Mouse (Mus musculus): ENCODE data around the gene Atg10. TPM values are rescaled to one million over a fixed set of nuclear protein-coding genes. Genes with fewer than 3 reads are reported as not detected.

Gene Atg10
- polyA plus RNA-seq, 1 experiment from 2014 or later = 4.8 TPM

GRCm38 (mm10) chr13:91236884-91237283 lies 13.1 kb upstream of the Atg10 start:
- no peaks in the 10 kb centered on the region for H3K36me3 ChIP-seq (replicated peaks; ENCODE audit: insufficient read depth, low read length)
- TF ChIP-seq EP300 (IDR thresholded peaks at IDR 0.05; ENCODE audit: low read depth) (no peak), CTCF (IDR thresholded peaks at IDR 0.05; ENCODE audit: low read depth) (no peak)
- no peak overlapping the region for H3K4me3 ChIP-seq (ENCODE audit: low read depth, low read length)
- no peaks in the 10 kb centered on the region for H3K4me1 ChIP-seq (ENCODE audit: insufficient read depth)
- H3K27ac ChIP-seq (ENCODE audit: low read depth) = no peak overlapping the region
- no peak overlapping the region for H3K9ac ChIP-seq (replicated peaks)
- ATAC-seq = no peak
- no peaks in the 10 kb centered on the region for H3K9me3 ChIP-seq (ENCODE audit: low read length)
- DNase-seq = no peak
- no peak overlapping the region for H3K4me2 ChIP-seq (ENCODE audit: low read depth, low read length)
- H3K27me3 ChIP-seq (ENCODE audit: insufficient read depth, low read length) = no peaks in the 10 kb centered on the region
- 69% methylated on average over 2 of the region's 2 CpGs for WGBS (ENCODE audit: insufficient replicate concordance)

- TF ChIP-seq EP300 (IDR thresholded peaks at IDR 0.05; ENCODE audit: low read depth) (no peak), CTCF (IDR thresholded peaks at IDR 0.05; ENCODE audit: low read depth) (no peak)
- peaks cover 14% of the 10 kb centered on the region for H3K4me1 ChIP-seq (ENCODE audit: insufficient read depth)
- H3K9me3 ChIP-seq (ENCODE audit: low read length) = no peaks in the 10 kb centered on the region
- H3K27me3 ChIP-seq (ENCODE audit: insufficient read depth, low read length) = no peaks in the 10 kb centered on the region
- peak overlapping the region; percentile 94 for H3K27ac ChIP-seq (ENCODE audit: low read depth)
- H3K9ac ChIP-seq (replicated peaks) = peak overlapping the region; percentile 64
- H3K4me2 ChIP-seq (ENCODE audit: low read depth, low read length) = peak overlapping the region; percentile 80
- ATAC-seq = peak; percentile 16
- DNase-seq = no peak
- WGBS (ENCODE audit: insufficient replicate concordance) = 34% methylated on average over 2 of the region's 2 CpGs
- no peaks in the 10 kb centered on the region for H3K36me3 ChIP-seq (replicated peaks; ENCODE audit: insufficient read depth, low read length)
- peak overlapping the region; percentile 68 for H3K4me3 ChIP-seq (ENCODE audit: low read depth, low read length)
These were observed 658 bp upstream of the Atg10 start for GRCm38 (mm10) chr13:91224438-91224814.

- Histone ChIP-seq H3K4me1 (ENCODE audit: insufficient read depth) (peaks cover 14% of the 10 kb centered on the region), H3K36me3 (replicated peaks; ENCODE audit: insufficient read depth, low read length) (no peaks in the 10 kb centered on the region), H3K27me3 (ENCODE audit: insufficient read depth, low read length) (no peaks in the 10 kb centered on the region), H3K4me2 (ENCODE audit: low read depth, low read length) (peak overlapping the region; percentile 80), H3K27ac (ENCODE audit: low read depth) (peak overlapping the region; percentile 94), H3K4me3 (ENCODE audit: low read depth, low read length) (peak overlapping the region; percentile 68), H3K9ac (replicated peaks) (peak overlapping the region; percentile 64; the same call in 1 of the 2 replicates), H3K9me3 (ENCODE audit: low read length) (no peaks in the 10 kb centered on the region)
- WGBS (ENCODE audit: insufficient replicate concordance) = 57% methylated on average over 1 of the region's 1 CpGs
- ATAC-seq (no peak), DNase-seq (no peak)
- TF ChIP-seq EP300 (IDR thresholded peaks at IDR 0.05; ENCODE audit: low read depth) (no peak), CTCF (IDR thresholded peaks at IDR 0.05; ENCODE audit: low read depth) (no peak)
These were observed 705 bp downstream of the Atg10 start for GRCm38 (mm10) chr13:91223063-91223462.

- TF ChIP-seq EP300 (IDR thresholded peaks at IDR 0.05; ENCODE audit: low read depth) (no peak), CTCF (IDR thresholded peaks at IDR 0.05; ENCODE audit: low read depth) (no peak)
- no peak overlapping the region for H3K4me2 ChIP-seq (ENCODE audit: low read depth, low read length)
- peaks cover 14% of the 10 kb centered on the region for H3K4me1 ChIP-seq (ENCODE audit: insufficient read depth)
- no peaks in the 10 kb centered on the region for H3K9me3 ChIP-seq (ENCODE audit: low read length)
- no peak for DNase-seq
- H3K27ac ChIP-seq (ENCODE audit: low read depth) = no peak overlapping the region
- H3K9ac ChIP-seq (replicated peaks) = no peak overlapping the region
- no peaks in the 10 kb centered on the region for H3K27me3 ChIP-seq (ENCODE audit: insufficient read depth, low read length)
- ATAC-seq = no peak
- H3K36me3 ChIP-seq (replicated peaks; ENCODE audit: insufficient read depth, low read length) = no peaks in the 10 kb centered on the region
- no peak overlapping the region for H3K4me3 ChIP-seq (ENCODE audit: low read depth, low read length)
- 63% methylated on average over 4 of the region's 4 CpGs for WGBS (ENCODE audit: insufficient replicate concordance)
These were observed 2.1 kb downstream of the Atg10 start for GRCm38 (mm10) chr13:91221696-91222095.

GRCm38 (mm10) chr13:91217691-91218090 lies 6.1 kb downstream of the Atg10 start:
- WGBS (ENCODE audit: insufficient replicate concordance) = 71% methylated on average over 2 of the region's 2 CpGs
- no peaks in the 10 kb centered on the region for H3K36me3 ChIP-seq (replicated peaks; ENCODE audit: insufficient read depth, low read length)

GRCm38 (mm10) chr13:91216656-91217205 lies 7.0 kb downstream of the Atg10 start:
- Histone ChIP-seq H3K27me3 (ENCODE audit: insufficient read depth, low read length) (no peaks in the 10 kb centered on the region), H3K27ac (ENCODE audit: low read depth) (no peak overlapping the region), H3K4me2 (ENCODE audit: low read depth, low read length) (no peak overlapping the region), H3K9me3 (ENCODE audit: low read length) (no peaks in the 10 kb centered on the region), H3K4me1 (ENCODE audit: insufficient read depth) (no peaks in the 10 kb centered on the region), H3K4me3 (ENCODE audit: low read depth, low read length) (no peak overlapping the region), H3K36me3 (replicated peaks; ENCODE audit: insufficient read depth, low read length) (no peaks in the 10 kb centered on the region), H3K9ac (replicated peaks) (no peak overlapping the region)
- DNase-seq = no peak
- ATAC-seq = no peak
- TF ChIP-seq EP300 (IDR thresholded peaks at IDR 0.05; ENCODE audit: low read depth) = no peak
- no peak for TF ChIP-seq CTCF (IDR thresholded peaks at IDR 0.05; ENCODE audit: low read depth)
- 39% methylated on average over 3 of the region's 3 CpGs for WGBS (ENCODE audit: insufficient replicate concordance)

More at GRCm38 (mm10) chr13:91217691-91218090, 6.1 kb downstream of the Atg10 start:
- TF ChIP-seq CTCF (IDR thresholded peaks at IDR 0.05; ENCODE audit: low read depth) = no peak
- Histone ChIP-seq H3K4me3 (ENCODE audit: low read depth, low read length) (no peak overlapping the region), H3K4me1 (ENCODE audit: insufficient read depth) (peaks cover 1% of the 10 kb centered on the region), H3K27me3 (ENCODE audit: insufficient read depth, low read length) (no peaks in the 10 kb centered on the region), H3K4me2 (ENCODE audit: low read depth, low read length) (no peak overlapping the region), H3K27ac (ENCODE audit: low read depth) (no peak overlapping the region), H3K9ac (replicated peaks) (no peak overlapping the region), H3K9me3 (ENCODE audit: low read length) (no peaks in the 10 kb centered on the region)
- no peak for DNase-seq
- ATAC-seq = no peak

- H3K4me2 ChIP-seq (ENCODE audit: low read depth, low read length) = no peak overlapping the region
- ATAC-seq (no peak), DNase-seq (no peak)
- no peaks in the 10 kb centered on the region for H3K27me3 ChIP-seq (ENCODE audit: insufficient read depth, low read length)
- 84% methylated on average over 8 of the region's 8 CpGs for WGBS (ENCODE audit: insufficient replicate concordance)
- no peaks in the 10 kb centered on the region for H3K9me3 ChIP-seq (ENCODE audit: low read length)
- H3K27ac ChIP-seq (ENCODE audit: low read depth) = no peak overlapping the region
- H3K9ac ChIP-seq (replicated peaks) = no peak overlapping the region
- no peaks in the 10 kb centered on the region for H3K36me3 ChIP-seq (replicated peaks; ENCODE audit: insufficient read depth, low read length)
- TF ChIP-seq CTCF (IDR thresholded peaks at IDR 0.05; ENCODE audit: low read depth) = no peak
- no peak for TF ChIP-seq EP300 (IDR thresholded peaks at IDR 0.05; ENCODE audit: low read depth)
- H3K4me3 ChIP-seq (ENCODE audit: low read depth, low read length) = no peak overlapping the region
- H3K4me1 ChIP-seq (ENCODE audit: insufficient read depth) = no peaks in the 10 kb centered on the region
These were observed 10.8 kb downstream of the Atg10 start for GRCm38 (mm10) chr13:91212958-91213357.
